Mouse (Mus musculus) embryo, embryonic 10.5 days (tissue): ENCODE results near the gene Mcu.

Experiments
- DNase-seq: peaks from one replicate; pipeline ENCODE4 v3.0.0-alpha.2; 2015; ENCODE audit warnings: low spot score

Gene Mcu

GRCm38 (mm10) chr10:59494044-59494443 is 122.4 kb downstream of the Mcu start:
- DNase-seq, result no peak

GRCm38 (mm10) chr10:59490920-59491319 is 125.6 kb downstream of the Mcu start:
- DNase-seq, result no peak

- DNase-seq, result no peak
Observed at GRCm38 (mm10) chr10:59489411-59489810, 127.1 kb downstream of the Mcu start.

- no peak for DNase-seq
Observed at GRCm38 (mm10) chr10:59487351-59487750, 129.1 kb downstream of the Mcu start.

- DNase-seq, result no peak
Observed at GRCm38 (mm10) chr10:59484318-59484717, 132.2 kb downstream of the Mcu start.

- DNase-seq, result no peak
Observed at GRCm38 (mm10) chr10:59481381-59481780, 135.1 kb downstream of the Mcu start.

- no peak for DNase-seq
Observed at GRCm38 (mm10) chr10:59470451-59470850, 146.0 kb downstream of the Mcu start.

- DNase-seq, result no peak
Observed at GRCm38 (mm10) chr10:59467297-59467696, 149.2 kb downstream of the Mcu start.

GRCm38 (mm10) chr10:59466626-59467025 is 149.9 kb downstream of the Mcu start:
- no peak for DNase-seq

- DNase-seq, result no peak
Observed at GRCm38 (mm10) chr10:59465546-59465945, 150.9 kb downstream of the Mcu start.

- DNase-seq, result no peak
Observed at GRCm38 (mm10) chr10:59462307-59462706, 154.2 kb downstream of the Mcu start.

- DNase-seq, result no peak
Observed at GRCm38 (mm10) chr10:59459767-59460166, 156.7 kb downstream of the Mcu start.

- no peak for DNase-seq
Observed at GRCm38 (mm10) chr10:59454631-59455030, 161.9 kb downstream of the Mcu start.

GRCm38 (mm10) chr10:59451839-59452238 is 164.7 kb downstream of the Mcu start:
- DNase-seq, result peak; percentile 78

- no peak for DNase-seq
Observed at GRCm38 (mm10) chr10:59447546-59447945, 168.9 kb downstream of the Mcu start.

- no peak for DNase-seq
Observed at GRCm38 (mm10) chr10:59446911-59447437, 169.5 kb downstream of the Mcu start.

GRCm38 (mm10) chr10:59444635-59445034 is 171.9 kb downstream of the Mcu start:
- peak; percentile 27 for DNase-seq

GRCm38 (mm10) chr10:59444106-59444505 is 172.4 kb downstream of the Mcu start:
- DNase-seq, result no peak

GRCm38 (mm10) chr10:59443212-59443611 is 173.3 kb downstream of the Mcu start:
- DNase-seq, result peak; percentile 61

GRCm38 (mm10) chr10:59441735-59442134 is 174.8 kb downstream of the Mcu start, which contains the start of gene Oit3:
Oit3 (minus strand) TSS chr10:59441778.
- no peak for DNase-seq

GRCm38 (mm10) chr10:59440177-59440576 is 176.3 kb downstream of the Mcu start:
- DNase-seq, result no peak

- no peak for DNase-seq
Observed at GRCm38 (mm10) chr10:59439508-59439931, 177.0 kb downstream of the Mcu start.

- DNase-seq, result no peak
Observed at GRCm38 (mm10) chr10:59438651-59439050, 177.8 kb downstream of the Mcu start.

GRCm38 (mm10) chr10:59435746-59436145 is 180.7 kb downstream of the Mcu start:
- DNase-seq, result no peak
